Mouse (Mus musculus): ENCODE results near the gene Gyg.
A peak's percentile ranks its signal among the peaks of the same experiment; 100 is the strongest.

Gene Gyg

GRCm38 (mm10) chr3:20154531-20155367 is at the start of gene Gyg:
Gene Gyg (minus strand): TSS chr3:20155317.
- DNase-seq, result peak; percentile 84

- peak; percentile 79 for DNase-seq
Measured at GRCm38 (mm10) chr3:20198869-20199268, 43.8 kb upstream of the Gyg start.

- no peak for DNase-seq
Measured at GRCm38 (mm10) chr3:20197878-20198277, 42.8 kb upstream of the Gyg start.

- no peak for DNase-seq
Measured at GRCm38 (mm10) chr3:20188976-20189675, 34.0 kb upstream of the Gyg start.

GRCm38 (mm10) chr3:20172394-20172793 is 17.3 kb upstream of the Gyg start:
- DNase-seq, result no peak

DNA sequence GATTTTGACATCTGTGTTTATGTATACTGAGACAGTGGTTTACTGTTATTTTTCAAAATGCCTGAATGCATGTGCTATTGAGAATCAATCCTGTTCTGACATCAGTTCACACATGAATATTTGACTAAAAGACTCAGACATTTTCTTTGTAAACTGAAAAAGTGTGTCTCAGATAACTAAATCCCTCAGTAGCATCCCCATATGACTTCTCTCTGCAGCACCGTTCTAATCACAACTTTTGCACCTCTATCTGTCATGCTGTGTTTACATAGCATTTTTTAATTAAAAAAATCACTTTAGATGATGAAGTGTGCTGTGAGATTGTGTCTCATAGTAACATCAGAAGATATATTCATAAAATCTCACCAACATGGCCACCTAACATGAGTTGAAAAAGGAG is 12.4 kb upstream of the Gyg start:
- DNase-seq, result no peak

GRCm38 (mm10) chr3:20155476-20155875 is 359 bp upstream of the Gyg start:
- no peak for DNase-seq

DNA sequence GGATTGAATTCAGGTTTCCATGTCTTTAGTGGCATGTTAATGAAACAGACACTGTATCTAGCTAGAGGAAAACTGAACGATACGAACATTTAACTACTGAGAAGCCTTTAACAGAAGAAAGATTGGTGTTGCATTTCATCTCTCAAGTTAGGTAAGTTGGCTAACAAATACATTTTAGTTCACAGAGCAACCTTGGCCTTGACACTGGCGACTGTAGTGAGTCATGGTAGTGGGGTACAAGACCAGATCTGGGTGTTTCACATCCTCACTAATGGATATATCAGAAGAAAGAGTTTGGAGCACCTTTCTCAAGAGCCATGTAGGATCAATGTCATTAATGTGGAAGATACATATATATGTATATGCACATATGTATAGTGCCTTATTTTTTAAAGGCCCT is 3.5 kb downstream of the Gyg start:
- no peak for DNase-seq

DNA sequence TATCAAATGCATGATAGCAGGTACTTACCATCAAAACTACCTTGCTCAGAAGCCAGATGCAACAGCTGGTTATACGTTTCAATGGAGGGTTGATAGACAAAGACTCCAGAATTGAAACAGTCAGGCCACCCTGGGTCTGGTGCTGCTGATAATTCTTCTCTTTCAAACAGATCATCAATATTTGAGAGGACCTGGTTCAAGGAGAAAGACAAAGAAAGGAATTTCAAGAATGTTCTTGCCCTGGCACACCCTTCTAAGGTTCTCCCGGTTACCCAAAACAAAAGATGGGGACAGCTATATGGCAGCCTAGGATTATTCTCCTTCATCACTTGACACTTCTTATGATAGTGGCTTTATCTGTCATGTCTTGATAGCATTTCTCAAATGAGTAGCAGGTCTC is 4.6 kb downstream of the Gyg start:
- no peak for DNase-seq

DNA sequence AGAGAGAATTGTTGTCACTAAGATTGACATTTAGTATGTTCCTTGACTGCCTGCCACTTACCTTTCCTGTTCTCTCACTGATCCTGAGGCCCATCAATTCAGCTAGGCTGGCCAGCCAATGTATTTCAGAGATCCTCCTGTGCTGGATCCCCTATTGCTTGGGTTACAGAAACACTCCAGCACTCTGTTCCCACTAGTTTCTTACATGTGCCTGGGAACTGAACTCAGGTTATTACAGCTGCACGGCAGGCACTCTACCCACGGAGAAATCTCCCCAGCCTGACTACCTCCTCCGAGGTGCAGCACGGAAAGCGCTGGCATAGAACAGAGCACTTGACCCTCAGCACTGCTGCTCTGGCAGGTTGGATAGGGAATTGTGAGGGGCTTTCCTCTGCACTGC is 7.5 kb downstream of the Gyg start:
- no peak for DNase-seq

DNA sequence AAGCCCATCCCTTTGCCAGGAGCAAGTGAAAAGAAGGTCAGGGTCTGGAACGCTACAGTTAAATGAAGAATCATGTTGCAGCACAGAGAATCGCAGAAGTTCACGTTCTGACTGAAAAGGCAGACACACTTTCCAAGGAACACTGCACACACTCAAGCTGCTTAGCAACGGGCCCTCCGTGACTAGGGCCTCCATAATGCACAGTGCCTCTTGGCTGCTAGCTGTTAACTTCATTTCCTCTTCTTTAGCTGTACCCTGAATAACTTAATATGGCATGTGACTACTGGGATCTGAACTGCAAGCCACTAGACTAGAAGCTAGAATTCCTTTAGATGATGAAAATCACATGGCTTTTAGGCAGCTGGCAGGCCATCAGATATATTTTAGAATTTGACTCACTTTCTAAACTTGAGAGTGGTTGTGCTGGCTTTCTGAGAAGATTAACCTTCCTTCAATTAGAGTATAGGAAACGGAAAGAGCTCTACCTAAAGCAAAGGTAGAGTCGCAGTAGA is 8.2 kb downstream of the Gyg start:
- no peak for DNase-seq

GRCm38 (mm10) chr3:20145696-20146113 is 9.4 kb downstream of the Gyg start:
- no peak for DNase-seq

DNA sequence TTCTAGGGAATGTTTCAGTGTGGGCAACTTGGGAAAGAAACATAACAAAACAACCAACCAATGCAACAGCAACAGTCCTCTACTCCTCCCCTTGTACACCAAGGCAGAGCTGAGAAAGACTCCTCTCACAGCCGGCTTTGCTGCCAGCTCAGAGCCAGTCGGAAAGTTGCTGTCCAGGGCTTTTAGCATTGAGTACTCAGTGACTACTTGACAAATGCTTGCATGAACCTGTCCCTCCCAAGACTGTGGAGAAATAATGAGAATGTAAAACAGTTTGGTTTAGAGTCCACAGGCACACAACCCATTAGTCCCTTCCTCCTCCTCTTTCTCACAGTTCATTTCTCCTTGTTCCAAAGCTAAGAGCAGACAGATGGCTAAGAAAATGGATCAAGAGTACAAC is 10.7 kb downstream of the Gyg start:
- DNase-seq, result no peak

GRCm38 (mm10) chr3:20143726-20144125 is 11.4 kb downstream of the Gyg start:
- DNase-seq, result no peak

DNA sequence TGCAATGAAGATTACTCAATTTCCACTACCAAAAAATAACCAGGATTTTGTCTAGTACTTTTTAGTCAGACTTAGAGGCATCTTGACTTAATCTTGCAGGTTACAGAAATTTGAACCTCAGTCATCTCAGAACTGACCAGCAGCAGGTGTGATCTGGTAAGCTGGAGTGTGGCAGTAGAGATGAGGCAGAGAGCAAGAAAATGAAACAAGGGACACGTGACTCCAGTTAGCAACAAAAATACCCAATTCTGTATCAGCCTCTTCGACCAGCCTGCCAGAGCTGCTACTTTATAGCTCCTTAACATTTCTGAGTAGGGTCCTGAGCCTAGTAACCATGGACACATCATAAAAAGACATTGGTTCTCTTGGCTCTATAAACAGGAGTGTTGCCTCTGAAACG is 12.5 kb downstream of the Gyg start:
- no peak for DNase-seq

DNA sequence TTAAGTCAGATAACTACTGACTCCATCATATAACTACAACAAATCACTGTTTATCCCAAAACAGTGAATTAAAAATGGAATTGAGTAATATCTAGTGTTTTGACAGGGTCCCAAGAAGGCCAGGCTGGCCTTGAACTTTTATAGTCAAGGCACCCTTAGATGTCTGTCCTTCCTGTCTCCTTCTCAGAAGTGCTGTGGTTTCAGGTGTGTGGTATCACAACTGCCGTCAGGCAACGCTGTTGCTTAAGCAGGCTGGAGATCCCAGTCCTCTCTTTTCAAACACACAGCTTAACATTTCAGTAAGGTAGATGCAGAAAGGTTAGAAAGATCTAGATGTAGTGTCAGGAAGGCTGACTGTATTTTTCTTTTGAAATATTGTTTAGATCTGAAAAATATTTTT is 13.0 kb downstream of the Gyg start:
- DNase-seq, result peak; percentile 40

DNA sequence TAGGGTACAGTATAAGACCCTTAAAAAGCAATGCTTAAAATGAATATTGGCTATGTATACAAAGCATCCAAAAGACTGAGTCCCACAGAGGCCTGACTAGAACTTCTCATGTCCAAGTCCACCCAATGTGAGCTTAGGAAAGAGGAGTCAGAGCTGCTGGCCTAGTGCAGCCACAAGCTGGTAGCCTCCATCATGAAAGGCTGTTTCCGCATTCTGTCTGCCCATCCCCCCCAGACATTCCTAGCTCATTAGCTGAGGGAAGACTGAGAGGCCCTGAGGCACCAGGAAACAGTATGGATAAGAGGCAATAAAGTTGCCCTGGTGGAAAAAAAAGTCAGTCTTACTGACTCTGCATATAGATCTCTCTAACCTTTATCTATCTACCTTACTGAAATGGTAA is 13.4 kb downstream of the Gyg start:
- peak; percentile 33 for DNase-seq

DNA sequence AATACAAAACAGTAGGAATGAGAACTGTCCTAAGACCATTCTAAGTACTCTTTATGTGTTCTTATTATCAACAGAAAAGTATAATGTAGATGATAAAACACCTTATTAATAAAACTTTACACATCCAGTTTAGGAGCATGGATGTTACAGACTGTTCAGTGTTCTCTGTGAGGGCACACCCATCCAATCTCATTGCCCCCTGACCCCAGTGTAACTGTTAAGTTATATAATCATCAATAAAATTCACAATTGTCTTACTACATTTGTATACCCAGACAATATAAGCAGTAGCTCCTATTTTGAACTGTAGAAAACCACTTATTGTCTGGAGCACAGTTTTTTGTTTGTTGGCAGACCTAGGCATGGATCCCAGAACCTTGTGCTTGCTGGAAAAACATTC is 13.9 kb downstream of the Gyg start:
- no peak for DNase-seq

DNA sequence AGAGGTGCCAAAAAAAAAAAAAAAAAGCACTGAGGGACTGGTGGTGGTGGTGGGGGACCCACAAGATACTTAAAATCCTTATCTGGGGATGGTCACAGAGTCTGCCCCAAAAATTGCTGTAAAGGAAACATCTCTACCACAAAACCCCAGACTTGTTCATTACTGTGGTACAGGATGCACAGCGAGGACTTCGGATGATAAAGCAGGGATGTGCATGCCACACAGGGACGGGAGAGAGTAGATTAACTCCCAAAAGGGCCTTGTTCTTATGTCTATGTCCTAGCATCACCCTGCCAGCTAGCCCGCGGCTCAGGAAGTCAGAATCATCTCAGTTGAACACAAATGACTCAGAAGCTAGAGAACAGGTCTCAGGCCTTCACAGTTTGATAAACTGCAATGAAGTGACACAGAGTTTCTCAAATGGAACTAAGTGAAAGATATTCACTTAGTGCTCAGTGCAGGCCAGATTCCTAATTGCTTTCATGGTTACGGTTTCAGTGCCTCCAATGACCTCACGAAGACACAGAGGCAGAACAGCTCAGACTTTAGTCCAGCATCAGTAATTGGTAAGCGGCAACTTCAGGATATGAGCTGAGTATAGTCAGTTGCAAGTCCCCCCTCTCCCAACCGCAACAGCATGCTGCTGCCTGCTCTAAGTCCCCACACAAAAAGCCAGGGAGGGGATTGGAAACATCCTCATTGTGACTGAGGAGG is 18.1 kb downstream of the Gyg start:
- no peak for DNase-seq

GRCm38 (mm10) chr3:20134545-20134944 is 20.6 kb downstream of the Gyg start:
- no peak for DNase-seq

DNA sequence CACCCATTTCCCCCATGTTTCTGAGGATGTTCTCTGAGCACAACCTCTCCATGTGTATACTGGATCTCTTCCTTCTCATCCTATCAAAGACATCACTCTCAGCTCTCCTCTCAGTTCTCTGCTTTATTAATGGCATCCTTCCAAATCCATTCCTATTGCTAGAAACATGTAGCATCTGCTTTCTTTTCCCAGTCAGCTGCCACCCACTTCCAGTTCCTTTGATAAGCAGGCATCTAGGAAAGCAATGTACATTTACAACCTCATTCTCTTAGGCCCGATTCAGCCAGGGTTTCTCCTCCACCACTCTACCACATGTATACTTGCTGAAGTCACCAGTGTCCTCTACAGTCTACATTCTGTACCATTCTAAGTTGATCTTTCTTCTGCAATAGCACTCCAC is 21.4 kb downstream of the Gyg start:
- no peak for DNase-seq

- DNase-seq, result no peak
Measured at GRCm38 (mm10) chr3:20132731-20133130, 22.4 kb downstream of the Gyg start.

DNA sequence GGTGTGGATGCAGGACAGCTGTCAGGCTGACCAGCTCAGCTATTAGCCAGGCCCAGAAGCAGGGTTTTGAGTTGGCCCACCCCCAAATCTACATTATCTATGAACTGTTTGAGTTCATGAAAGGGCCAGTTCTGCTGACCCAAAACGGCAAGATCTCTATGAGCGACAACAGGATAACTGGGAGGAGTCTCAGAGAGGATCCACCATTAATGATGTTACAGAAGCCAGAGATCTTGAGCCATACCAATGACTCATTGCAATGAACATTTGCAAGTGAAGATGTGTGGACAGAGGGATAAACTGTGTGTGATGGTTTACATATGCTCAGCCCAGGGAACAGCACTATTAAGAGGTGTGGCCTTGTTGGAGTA is 23.8 kb downstream of the Gyg start:
- DNase-seq, result no peak
